Mouse (Mus musculus) olfactory bulb, adult 2 months (tissue): Measurements from ENCODE around the gene Atg9b. TPM values are rescaled to one million over a fixed set of nuclear protein-coding genes. Genes with fewer than 3 reads are reported as not detected.

ENCODE experiments used
- H3K27ac ChIP-seq: fragments of 200-500 bp; 2 replicates; pipeline ENCODE4 v1.5.1; 2012; ENCODE audit warnings: low read depth, low read length; ENCODE audit not compliant: insufficient read depth
- H3K4me1 ChIP-seq: fragments of 200-500 bp; 2 replicates; pipeline ENCODE4 v1.6.1; 2012; ENCODE audit warnings: low read length; ENCODE audit not compliant: control insufficient read depth, insufficient read depth
- H3K4me3 ChIP-seq: fragments of 200-500 bp; 2 replicates; pipeline ENCODE4 v1.5.1; 2012; ENCODE audit warnings: mild to moderate bottlenecking, low read depth, low read length, moderate library complexity; ENCODE audit not compliant: insufficient read depth
- CTCF ChIP-seq: fragments of 200-500 bp; IDR thresholded peaks from 2 replicates; pipeline ENCODE4 v1.5.1; 2012; ENCODE audit warnings: low read depth, mild to moderate bottlenecking, low read length, moderate library complexity; ENCODE audit not compliant: insufficient read depth
- POLR2A ChIP-seq: fragments of 200-500 bp; IDR thresholded peaks from 2 replicates; pipeline ENCODE4 v1.6.1; 2012; ENCODE audit warnings: mild to moderate bottlenecking, low read depth, low read length, moderate library complexity; ENCODE audit not compliant: insufficient read depth
- WGBS: fragments of 180-500 bp; shearing (Covaris S2); methylation state at CpG from one replicate; pipeline ENCODE4 v1.1.7; 2018; 5-methylcytosine and 5-hydroxymethylcytosine counted together
- polyA plus RNA-seq: library from polyadenylated mRNA; stranded (reverse); fragments of >200 nt; gene quantifications from 2 replicates; pipeline ENCODE4 v1.2.4, GENCODE M21; 2012; ENCODE audit warnings: low replicate concordance; ENCODE audit not compliant: missing spikeins, insufficient read depth, insufficient read length

The Atg9b gene
- polyA plus RNA-seq, 1 experiment: not detected

- WGBS: 0% methylated on average over 30 of the region's 30 CpGs
- TF ChIP-seq POLR2A (no peak; the same call in 1 of the 2 replicates), CTCF (no peak)
- peak overlapping the region; percentile 55 for H3K4me3 ChIP-seq
- peak overlapping the region; percentile 58; the same call in 1 of the 2 replicates for H3K27ac ChIP-seq
- H3K4me1 ChIP-seq: peaks cover 70% of the 10 kb centered on the region
Observed at GRCm38 (mm10) chr5:24348546-24348945, 43.4 kb downstream of the Atg9b start.

GRCm38 (mm10) chr5:24348128-24348527 is 43.8 kb downstream of the Atg9b start:
- TF ChIP-seq POLR2A (peak; percentile 54; the same call in 1 of the 2 replicates), CTCF (no peak)
- WGBS: under 1% methylated on average over 41 of the region's 41 CpGs
- H3K4me3 ChIP-seq: peak overlapping the region; percentile 55
- peak overlapping the region; percentile 27; the same call in 1 of the 2 replicates for H3K27ac ChIP-seq
- peaks cover 71% of the 10 kb centered on the region for H3K4me1 ChIP-seq

- H3K4me1 ChIP-seq: peaks cover 69% of the 10 kb centered on the region
- H3K4me3 ChIP-seq: no peak overlapping the region
- WGBS: 68% methylated on average over 7 of the region's 7 CpGs
- TF ChIP-seq CTCF (no peak), POLR2A (no peak)
- H3K27ac ChIP-seq: no peak overlapping the region
Observed at GRCm38 (mm10) chr5:24347186-24347875, 44.6 kb downstream of the Atg9b start.

GRCm38 (mm10) chr5:24346313-24346712 is 45.6 kb downstream of the Atg9b start:
- WGBS: 93% methylated on average over 7 of the region's 7 CpGs
- Histone ChIP-seq H3K27ac (no peak overlapping the region), H3K4me1 (peaks cover 69% of the 10 kb centered on the region), H3K4me3 (no peak overlapping the region)
- no peak for TF ChIP-seq POLR2A
- TF ChIP-seq CTCF: no peak

- WGBS: 9% methylated on average over 12 of the region's 12 CpGs
- peak overlapping the region; percentile 26 for H3K4me3 ChIP-seq
- peak overlapping the region; percentile 92 for H3K27ac ChIP-seq
- peaks cover 61% of the 10 kb centered on the region for H3K4me1 ChIP-seq
- TF ChIP-seq POLR2A: no peak
- no peak for TF ChIP-seq CTCF
Observed at GRCm38 (mm10) chr5:24344477-24345051, 47.4 kb downstream of the Atg9b start.

GRCm38 (mm10) chr5:24343977-24344436 is 47.9 kb downstream of the Atg9b start:
- peak overlapping the region; percentile 92 for H3K27ac ChIP-seq
- H3K4me3 ChIP-seq: peak overlapping the region; percentile 26; the same call in 1 of the 2 replicates
- TF ChIP-seq POLR2A: no peak
- TF ChIP-seq CTCF: no peak
- 12% methylated on average over 2 of the region's 2 CpGs for WGBS
- H3K4me1 ChIP-seq: peaks cover 56% of the 10 kb centered on the region

GRCm38 (mm10) chr5:24343379-24343778 is 48.6 kb downstream of the Atg9b start:
- no peak for TF ChIP-seq POLR2A
- TF ChIP-seq CTCF: no peak
- H3K4me3 ChIP-seq: no peak overlapping the region
- peak overlapping the region; percentile 92 for H3K27ac ChIP-seq
- peaks cover 55% of the 10 kb centered on the region for H3K4me1 ChIP-seq

- H3K4me3 ChIP-seq: no peak overlapping the region
- H3K27ac ChIP-seq: peak overlapping the region; percentile 92
- WGBS: 65% methylated on average over 8 of the region's 8 CpGs
- peaks cover 52% of the 10 kb centered on the region for H3K4me1 ChIP-seq
- TF ChIP-seq POLR2A (no peak), CTCF (no peak)
Observed at GRCm38 (mm10) chr5:24342966-24343365, 49.0 kb downstream of the Atg9b start.
